Mouse (Mus musculus): ENCODE data around the gene Sox9. TPM values are rescaled to one million over a fixed set of nuclear protein-coding genes. Genes with fewer than 3 reads are reported as not detected.

The Sox9 gene
- polyA plus RNA-seq, 1 experiment from 2014 or later = 1.4 TPM

- Histone ChIP-seq H3K36me3 (ENCODE audit: control insufficient read depth, insufficient read depth) (no peaks in the 10 kb centered on the region), H3K9me3 (replicated peaks; ENCODE audit: control insufficient read depth, low read length) (no peaks in the 10 kb centered on the region), H3K4me2 (ENCODE audit: low read depth, low read length) (no peak overlapping the region), H3K4me3 (ENCODE audit: low read depth, low read length) (no peak overlapping the region), H3K4me1 (ENCODE audit: control insufficient read depth, low read depth, low read length) (no peaks in the 10 kb centered on the region; the same call in 1 of the 2 replicates), H3K9ac (ENCODE audit: low read depth, low read length) (no peak overlapping the region), H3K27ac (ENCODE audit: low read length) (no peak overlapping the region), H3K27me3 (ENCODE audit: control insufficient read depth, insufficient read depth, low read depth, low read length) (peaks cover 43% of the 10 kb centered on the region)
- ATAC-seq (ENCODE audit: low read depth) = no peak
- WGBS (ENCODE audit: insufficient replicate concordance) = 31% methylated on average over 4 of the region's 4 CpGs
These were observed 4.4 kb downstream of the Sox9 start for GRCm38 (mm10) chr11:112786427-112786826.

- H3K27me3 ChIP-seq (ENCODE audit: control insufficient read depth, insufficient read depth, low read depth, low read length) = peaks cover 24% of the 10 kb centered on the region
- WGBS (ENCODE audit: insufficient replicate concordance) = 9% methylated on average over 13 of the region's 13 CpGs
- no peak overlapping the region for H3K4me3 ChIP-seq (ENCODE audit: low read depth, low read length)
- H3K4me2 ChIP-seq (ENCODE audit: low read depth, low read length) = no peak overlapping the region
- H3K9me3 ChIP-seq (replicated peaks; ENCODE audit: control insufficient read depth, low read length) = no peaks in the 10 kb centered on the region
- H3K9ac ChIP-seq (ENCODE audit: low read depth, low read length) = no peak overlapping the region
- H3K27ac ChIP-seq (ENCODE audit: low read length) = no peak overlapping the region
- H3K4me1 ChIP-seq (ENCODE audit: control insufficient read depth, low read depth, low read length) = no peaks in the 10 kb centered on the region; the same call in 1 of the 2 replicates
- no peak for ATAC-seq (ENCODE audit: low read depth)
- no peaks in the 10 kb centered on the region for H3K36me3 ChIP-seq (ENCODE audit: control insufficient read depth, insufficient read depth)
These were observed 6.3 kb downstream of the Sox9 start for GRCm38 (mm10) chr11:112788296-112788695.

- Histone ChIP-seq H3K4me2 (ENCODE audit: low read depth, low read length) (no peak overlapping the region), H3K9me3 (replicated peaks; ENCODE audit: control insufficient read depth, low read length) (no peaks in the 10 kb centered on the region), H3K27me3 (ENCODE audit: control insufficient read depth, insufficient read depth, low read depth, low read length) (no peaks in the 10 kb centered on the region), H3K9ac (ENCODE audit: low read depth, low read length) (no peak overlapping the region), H3K4me1 (ENCODE audit: control insufficient read depth, low read depth, low read length) (no peaks in the 10 kb centered on the region), H3K4me3 (ENCODE audit: low read depth, low read length) (no peak overlapping the region), H3K27ac (ENCODE audit: low read length) (no peak overlapping the region), H3K36me3 (ENCODE audit: control insufficient read depth, insufficient read depth) (no peaks in the 10 kb centered on the region)
- ATAC-seq (ENCODE audit: low read depth) = no peak
- 41% methylated on average over 5 of the region's 5 CpGs for WGBS (ENCODE audit: insufficient replicate concordance)
These were observed 14.4 kb downstream of the Sox9 start for GRCm38 (mm10) chr11:112796379-112796778.

GRCm38 (mm10) chr11:112798831-112799382 lies 16.9 kb downstream of the Sox9 start:
- no peaks in the 10 kb centered on the region for H3K9me3 ChIP-seq (replicated peaks; ENCODE audit: control insufficient read depth, low read length)
- no peak overlapping the region for H3K4me3 ChIP-seq (ENCODE audit: low read depth, low read length)
- no peaks in the 10 kb centered on the region for H3K4me1 ChIP-seq (ENCODE audit: control insufficient read depth, low read depth, low read length)
- H3K27ac ChIP-seq (ENCODE audit: low read length) = no peak overlapping the region
- no peak overlapping the region for H3K9ac ChIP-seq (ENCODE audit: low read depth, low read length)
- H3K4me2 ChIP-seq (ENCODE audit: low read depth, low read length) = no peak overlapping the region
- 45% methylated on average over 13 of the region's 13 CpGs for WGBS (ENCODE audit: insufficient replicate concordance)
- H3K27me3 ChIP-seq (ENCODE audit: control insufficient read depth, insufficient read depth, low read depth, low read length) = no peaks in the 10 kb centered on the region
- ATAC-seq (ENCODE audit: low read depth) = no peak
- H3K36me3 ChIP-seq (ENCODE audit: control insufficient read depth, insufficient read depth) = no peaks in the 10 kb centered on the region

- Histone ChIP-seq H3K9me3 (replicated peaks; ENCODE audit: control insufficient read depth, low read length) (no peaks in the 10 kb centered on the region), H3K4me2 (ENCODE audit: low read depth, low read length) (no peak overlapping the region), H3K4me3 (ENCODE audit: low read depth, low read length) (no peak overlapping the region), H3K9ac (ENCODE audit: low read depth, low read length) (no peak overlapping the region), H3K27ac (ENCODE audit: low read length) (no peak overlapping the region), H3K36me3 (ENCODE audit: control insufficient read depth, insufficient read depth) (no peaks in the 10 kb centered on the region), H3K27me3 (ENCODE audit: control insufficient read depth, insufficient read depth, low read depth, low read length) (no peaks in the 10 kb centered on the region), H3K4me1 (ENCODE audit: control insufficient read depth, low read depth, low read length) (no peaks in the 10 kb centered on the region)
- ATAC-seq (ENCODE audit: low read depth) = no peak
- 30% methylated on average over 4 of the region's 4 CpGs for WGBS (ENCODE audit: insufficient replicate concordance)
These were observed 19.3 kb downstream of the Sox9 start for GRCm38 (mm10) chr11:112801189-112801818.

GRCm38 (mm10) chr11:112807838-112808506 lies 25.9 kb downstream of the Sox9 start:
- no peak overlapping the region for H3K4me3 ChIP-seq (ENCODE audit: low read depth, low read length)
- no peaks in the 10 kb centered on the region; the same call in none of the 2 replicates for H3K4me1 ChIP-seq (ENCODE audit: control insufficient read depth, low read depth, low read length)
- no peaks in the 10 kb centered on the region for H3K36me3 ChIP-seq (ENCODE audit: control insufficient read depth, insufficient read depth)
- peak; percentile 80 for ATAC-seq (ENCODE audit: low read depth)
- H3K4me2 ChIP-seq (ENCODE audit: low read depth, low read length) = no peak overlapping the region
- H3K9me3 ChIP-seq (replicated peaks; ENCODE audit: control insufficient read depth, low read length) = no peaks in the 10 kb centered on the region
- WGBS (ENCODE audit: insufficient replicate concordance) = 41% methylated on average over 8 of the region's 8 CpGs
- no peak overlapping the region for H3K9ac ChIP-seq (ENCODE audit: low read depth, low read length)
- H3K27me3 ChIP-seq (ENCODE audit: control insufficient read depth, insufficient read depth, low read depth, low read length) = no peaks in the 10 kb centered on the region
- H3K27ac ChIP-seq (ENCODE audit: low read length) = peak overlapping the region; percentile 68

- Histone ChIP-seq H3K4me2 (ENCODE audit: low read depth, low read length) (peak overlapping the region; percentile 42), H3K27ac (ENCODE audit: low read length) (no peak overlapping the region), H3K9me3 (replicated peaks; ENCODE audit: control insufficient read depth, low read length) (no peaks in the 10 kb centered on the region), H3K9ac (ENCODE audit: low read depth, low read length) (no peak overlapping the region), H3K36me3 (ENCODE audit: control insufficient read depth, insufficient read depth) (no peaks in the 10 kb centered on the region), H3K27me3 (ENCODE audit: control insufficient read depth, insufficient read depth, low read depth, low read length) (no peaks in the 10 kb centered on the region), H3K4me1 (ENCODE audit: control insufficient read depth, low read depth, low read length) (no peaks in the 10 kb centered on the region; the same call in none of the 2 replicates), H3K4me3 (ENCODE audit: low read depth, low read length) (no peak overlapping the region)
- ATAC-seq (ENCODE audit: low read depth) = peak; percentile 47
- WGBS (ENCODE audit: insufficient replicate concordance) = 3% methylated on average over 17 of the region's 17 CpGs
These were observed 28.6 kb downstream of the Sox9 start for GRCm38 (mm10) chr11:112810447-112811151.

GRCm38 (mm10) chr11:112811152-112811871 lies 29.3 kb downstream of the Sox9 start:
- 11% methylated on average over 19 of the region's 19 CpGs for WGBS (ENCODE audit: insufficient replicate concordance)
- Histone ChIP-seq H3K9ac (ENCODE audit: low read depth, low read length) (no peak overlapping the region), H3K27me3 (ENCODE audit: control insufficient read depth, insufficient read depth, low read depth, low read length) (no peaks in the 10 kb centered on the region), H3K4me2 (ENCODE audit: low read depth, low read length) (peak overlapping the region; percentile 42; the same call in 1 of the 2 replicates), H3K4me3 (ENCODE audit: low read depth, low read length) (no peak overlapping the region), H3K4me1 (ENCODE audit: control insufficient read depth, low read depth, low read length) (no peaks in the 10 kb centered on the region; the same call in none of the 2 replicates), H3K27ac (ENCODE audit: low read length) (no peak overlapping the region), H3K9me3 (replicated peaks; ENCODE audit: control insufficient read depth, low read length) (no peaks in the 10 kb centered on the region), H3K36me3 (ENCODE audit: control insufficient read depth, insufficient read depth) (no peaks in the 10 kb centered on the region)
- no peak for ATAC-seq (ENCODE audit: low read depth)
